Mouse (Mus musculus) cortical plate, adult 2 months (tissue): ENCODE measurements around the gene Prr13.

ENCODE experiments used
- CTCF ChIP-seq: fragments of 200-500 bp; IDR thresholded peaks from 2 replicates; pipeline ENCODE4 v1.5.1; 2011; ENCODE audit warnings: mild to moderate bottlenecking, control low read depth, low read length; ENCODE audit not compliant: insufficient read depth; ENCODE audit errors: extremely low read depth
- POLR2A ChIP-seq: fragments of 200-500 bp; IDR thresholded peaks from 2 replicates; pipeline ENCODE4 v1.6.1; 2011; ENCODE audit warnings: mild to moderate bottlenecking, low read length, control low read depth; ENCODE audit not compliant: insufficient read depth; ENCODE audit errors: extremely low read depth

- TF ChIP-seq POLR2A, result no peak
- no peak for TF ChIP-seq CTCF
Measured at GRCm38 (mm10) chr15:102413687-102414086, 45.1 kb upstream of the Prr13 start.
